Mouse (Mus musculus) cerebral cortex, adult 2 months (tissue): Measurements from ENCODE around the gene Praf2.

Experiments
- WGBS: fragments of 180-500 bp; shearing (Covaris S2); methylation state at CpG from one replicate; pipeline ENCODE4 v1.1.7; 2018; 5-methylcytosine and 5-hydroxymethylcytosine counted together

The Praf2 gene

DNA sequence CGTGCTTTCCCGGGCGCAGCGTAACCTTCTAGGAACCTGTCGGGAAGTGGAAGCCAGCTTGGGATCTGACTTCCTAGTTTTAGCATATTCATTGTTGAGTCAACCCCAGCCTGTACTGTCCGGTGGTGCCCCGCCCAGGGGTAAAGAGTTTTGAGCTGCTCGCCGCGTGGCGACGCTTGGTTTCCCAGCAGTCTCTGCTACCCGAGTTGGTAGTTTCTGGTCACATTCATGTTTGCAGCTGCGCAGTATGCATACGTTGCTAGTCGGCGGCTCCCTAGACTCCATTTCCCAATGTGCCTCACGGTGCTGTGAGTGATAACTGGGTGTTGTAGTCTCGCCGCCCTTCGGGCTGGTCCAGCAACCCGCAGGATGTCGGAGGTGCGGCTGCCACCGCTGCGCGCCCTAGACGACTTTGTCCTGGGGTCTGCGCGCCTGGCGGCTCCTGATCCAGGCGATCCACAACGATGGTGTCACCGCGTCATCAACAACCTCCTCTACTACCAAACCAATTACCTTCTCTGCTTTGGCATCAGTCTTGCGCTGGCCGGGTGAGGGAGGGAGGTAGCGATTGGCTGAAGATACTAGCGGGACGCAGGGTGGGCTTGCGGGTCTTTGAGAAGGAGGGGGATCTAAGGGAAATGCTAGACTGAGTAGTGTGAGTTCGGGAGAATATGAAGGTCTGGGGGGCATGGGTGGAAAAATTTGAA lies at the start of gene Praf2:
Praf2 (plus strand) TSS at position 225 of the 707 bp plus-strand sequence.
- WGBS, result 3% methylated on average over 42 of the region's 42 CpGs

GRCm38 (mm10) chrX:7678986-7679385 lies 49.3 kb upstream of the Praf2 start:
- 21% methylated on average over 3 of the region's 3 CpGs for WGBS

DNA sequence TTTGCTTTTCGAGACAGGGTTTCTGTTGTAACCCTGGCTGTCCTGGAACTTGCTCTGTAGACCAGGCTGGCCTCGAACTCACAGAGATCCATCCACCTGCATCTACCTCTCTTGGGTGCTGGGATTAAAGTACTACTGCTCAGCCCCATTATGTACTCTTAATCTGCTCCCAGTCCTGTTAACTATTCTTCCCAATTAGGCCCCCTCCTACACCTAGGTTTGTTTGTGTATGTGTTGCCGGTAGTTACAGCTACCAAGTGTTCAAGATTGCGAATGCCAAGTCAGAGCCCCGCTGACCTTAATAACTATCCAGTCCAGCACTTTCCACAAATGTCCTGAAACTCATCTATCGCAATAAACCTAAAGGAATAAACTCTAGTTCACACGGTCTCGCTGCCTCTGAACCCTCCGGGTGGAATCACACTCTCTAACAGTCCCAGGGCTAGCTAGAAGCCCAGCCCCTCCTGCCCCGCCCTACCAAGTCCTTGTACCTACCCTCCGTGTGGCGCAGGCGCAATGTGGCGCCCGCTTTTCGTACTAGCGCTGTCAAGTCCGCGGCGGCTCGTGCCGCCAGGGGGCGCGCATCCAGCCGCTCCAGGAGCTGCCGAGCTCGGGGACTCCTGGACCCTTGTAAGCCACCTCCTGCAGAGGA lies 48.7 kb upstream of the Praf2 start:
- WGBS, result 6% methylated on average over 27 of the region's 27 CpGs

- WGBS, result 13% methylated on average over 12 of the region's 12 CpGs
These were observed 48.2 kb upstream of the Praf2 start for GRCm38 (mm10) chrX:7680057-7680412.

- 52% methylated on average over 14 of the region's 14 CpGs for WGBS
These were observed 47.4 kb upstream of the Praf2 start, which contains the start of gene Magix for GRCm38 (mm10) chrX:7680864-7681263. Gene Magix, minus strand, starts transcription at chrX:7681251.

DNA sequence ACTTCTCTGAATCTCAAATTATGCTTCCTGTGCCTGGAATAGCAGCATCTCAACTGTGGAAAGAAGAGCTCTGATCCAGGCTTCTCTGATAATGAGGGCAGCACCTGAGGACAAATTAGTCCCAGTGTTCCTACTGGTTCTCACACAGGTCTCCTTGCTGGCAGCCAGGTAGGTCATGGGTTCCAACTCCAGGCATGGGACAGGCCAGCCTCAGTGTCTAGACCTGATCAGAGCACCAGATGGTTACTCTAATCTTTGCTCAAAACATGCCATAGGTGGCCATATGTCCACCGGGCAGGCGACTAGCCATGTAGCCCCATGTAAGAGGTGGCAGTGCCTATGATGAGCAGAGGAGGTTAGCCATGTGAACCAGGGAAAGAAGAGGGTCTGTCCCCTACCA lies 39.9 kb upstream of the Praf2 start:
- 96% methylated on average over 2 of the region's 2 CpGs for WGBS

DNA sequence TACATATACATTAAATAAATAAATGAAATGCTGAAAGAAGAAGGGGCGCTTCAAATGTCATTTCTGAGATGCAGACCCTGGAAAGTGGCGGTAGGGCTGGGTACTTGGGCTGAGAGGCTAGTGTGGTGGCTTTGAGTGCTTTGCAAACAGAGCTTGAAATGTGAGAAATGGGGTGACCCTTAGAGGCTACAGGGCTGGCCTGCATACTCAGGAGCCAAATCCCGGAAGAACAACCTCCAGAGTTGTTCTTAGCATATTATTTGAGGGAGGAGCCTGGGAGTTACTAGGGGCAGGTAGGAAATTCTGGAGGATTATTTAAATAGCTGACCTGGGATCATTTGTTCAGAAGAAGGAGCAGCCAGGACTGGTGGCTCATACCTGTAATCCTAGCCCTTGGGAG lies 37.8 kb upstream of the Praf2 start:
- 81% methylated on average over 3 of the region's 3 CpGs for WGBS

- WGBS, result 26% methylated on average over 4 of the region's 4 CpGs
These were observed 35.4 kb upstream of the Praf2 start for GRCm38 (mm10) chrX:7692862-7693261.

DNA sequence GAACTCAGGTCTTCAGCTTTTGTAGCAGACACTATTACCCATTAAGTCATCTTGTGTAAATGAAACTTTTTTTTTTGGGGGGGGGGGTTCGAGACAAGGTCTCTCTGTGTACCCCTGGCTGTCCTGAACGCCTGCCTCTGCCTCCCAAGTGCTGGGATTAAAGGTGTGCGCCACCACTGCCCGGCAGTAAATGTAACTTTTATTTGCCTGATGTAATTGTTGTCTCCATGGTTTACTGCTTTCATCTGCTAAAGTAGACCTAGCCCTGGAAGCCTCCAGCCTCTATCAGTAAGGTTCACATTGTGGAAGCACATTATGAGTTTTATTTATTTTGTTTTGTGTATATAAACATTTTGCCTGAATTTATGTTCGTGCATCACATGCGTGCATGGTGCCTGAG lies 31.7 kb upstream of the Praf2 start:
- WGBS, result 37% methylated on average over 6 of the region's 6 CpGs

DNA sequence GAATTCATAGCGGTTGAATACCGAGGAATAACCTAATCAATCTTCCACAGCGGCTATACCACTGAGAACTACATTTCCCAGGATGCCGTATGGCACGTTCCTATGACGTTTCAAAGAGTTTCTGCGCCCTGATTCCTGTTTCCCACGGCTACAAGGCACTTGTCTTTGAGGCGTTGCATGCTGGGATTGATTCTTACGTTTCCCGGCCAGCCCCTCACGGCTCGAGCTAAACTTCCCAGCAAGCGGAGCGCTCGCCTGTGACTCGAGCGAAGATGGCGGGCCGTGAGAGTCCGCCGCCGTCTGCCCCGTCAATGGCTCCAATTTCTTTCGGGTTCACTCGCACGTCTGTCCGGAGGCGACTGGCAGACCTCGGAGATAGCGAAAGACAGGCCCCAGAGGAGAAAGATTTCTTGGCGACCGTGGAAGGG lies 31.3 kb upstream of the Praf2 start, which contains the start of gene Gpkow:
Gpkow (plus strand) TSS at position 178 of the 428 bp plus-strand sequence.
- 4% methylated on average over 33 of the region's 33 CpGs for WGBS

DNA sequence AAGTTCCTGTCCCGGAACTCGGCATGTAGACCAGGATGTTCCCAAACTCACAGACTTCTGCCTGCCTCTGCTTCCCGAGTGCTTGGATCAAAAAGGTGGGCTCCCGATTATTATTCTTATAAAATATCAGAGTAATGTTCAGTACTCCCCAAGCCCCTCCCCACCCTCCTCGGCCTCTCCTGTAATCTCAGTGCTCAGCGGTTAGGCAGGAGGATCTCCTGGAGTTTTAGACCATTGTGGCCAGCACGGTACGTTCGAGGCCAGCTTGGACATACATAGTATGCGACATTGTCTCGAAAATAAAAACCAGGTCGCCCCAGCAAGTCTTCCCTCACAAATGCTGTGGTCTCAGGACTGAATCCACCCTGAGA lies 14.5 kb upstream of the Praf2 start:
- WGBS, result 21% methylated on average over 6 of the region's 12 CpGs

GRCm38 (mm10) chrX:7714135-7714899 lies 13.9 kb upstream of the Praf2 start, which contains the start of gene Wdr45:
Gene Wdr45, plus strand, starts transcription at chrX:7714333.
- WGBS, result 10% methylated on average over 45 of the region's 60 CpGs

- WGBS, result 36% methylated on average over 1 of the region's 1 CpGs
These were observed 12.2 kb upstream of the Praf2 start for GRCm38 (mm10) chrX:7716058-7716457.

GRCm38 (mm10) chrX:7721514-7722281 lies 6.5 kb upstream of the Praf2 start, which contains the start of gene Gm45208:
Gene Gm45208, plus strand, starts transcription at chrX:7722245.
- 9% methylated on average over 22 of the region's 22 CpGs for WGBS

DNA sequence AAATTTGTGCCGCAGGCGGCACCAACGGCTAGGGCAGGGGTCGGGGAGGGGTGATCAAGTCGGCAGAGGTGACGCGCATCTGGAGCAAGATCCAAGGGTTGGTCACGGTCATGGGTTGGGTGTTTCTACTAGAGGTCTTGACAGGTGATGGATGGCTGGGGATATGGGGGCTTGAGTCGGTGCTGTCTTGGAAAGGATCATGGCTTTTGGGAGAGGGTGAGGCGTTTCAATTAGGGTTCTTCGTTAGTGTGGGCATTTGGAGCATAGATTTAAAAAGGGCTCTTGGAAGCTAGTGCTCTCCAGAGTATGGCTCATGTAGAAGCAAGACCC lies 6.0 kb upstream of the Praf2 start:
- 7% methylated on average over 11 of the region's 11 CpGs for WGBS

DNA sequence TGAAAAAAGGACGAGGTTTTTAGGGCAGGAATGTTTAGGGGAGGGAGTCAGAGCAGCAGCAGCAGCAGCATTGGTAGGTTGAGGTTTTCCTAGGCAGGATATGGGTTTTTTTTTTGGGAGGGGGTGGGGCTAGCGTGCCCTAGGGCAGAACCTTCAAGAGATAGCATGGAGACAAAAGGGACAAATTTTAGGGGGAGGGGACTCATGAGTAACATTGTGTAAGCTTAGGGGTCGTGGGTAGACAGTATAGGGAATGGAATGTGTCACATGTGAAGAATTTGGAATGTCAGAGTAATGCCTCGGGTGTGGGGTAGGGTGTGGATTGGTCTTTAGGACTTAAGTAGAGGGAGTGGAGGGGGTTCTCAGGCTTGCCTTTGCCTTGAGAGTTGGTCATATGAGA lies 5.5 kb upstream of the Praf2 start:
- WGBS, result 14% methylated on average over 4 of the region's 4 CpGs

DNA sequence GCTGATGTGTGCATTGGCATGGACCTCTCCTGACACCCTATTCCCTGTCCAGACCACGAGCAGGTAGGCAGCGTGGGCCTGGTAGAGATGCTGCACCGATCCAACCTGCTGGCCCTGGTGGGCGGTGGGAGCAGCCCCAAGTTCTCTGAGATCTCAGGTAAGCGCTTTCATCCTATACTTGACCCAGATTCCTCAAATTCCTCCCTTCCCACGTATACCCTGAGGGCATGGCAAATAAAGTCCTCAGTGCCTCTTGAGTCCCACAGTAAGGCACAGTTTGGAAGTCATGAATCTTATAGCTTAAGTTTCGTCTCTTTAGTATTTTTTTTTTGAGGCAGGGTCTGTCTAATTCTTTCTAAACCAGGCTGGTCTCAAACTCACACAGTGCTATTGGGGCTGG lies 4.1 kb upstream of the Praf2 start:
- 88% methylated on average over 7 of the region's 7 CpGs for WGBS

- WGBS, result 94% methylated on average over 11 of the region's 12 CpGs
These were observed 2.4 kb upstream of the Praf2 start for GRCm38 (mm10) chrX:7725841-7726240.

- WGBS, result 84% methylated on average over 13 of the region's 13 CpGs
These were observed 1.1 kb upstream of the Praf2 start for GRCm38 (mm10) chrX:7727176-7727575.

DNA sequence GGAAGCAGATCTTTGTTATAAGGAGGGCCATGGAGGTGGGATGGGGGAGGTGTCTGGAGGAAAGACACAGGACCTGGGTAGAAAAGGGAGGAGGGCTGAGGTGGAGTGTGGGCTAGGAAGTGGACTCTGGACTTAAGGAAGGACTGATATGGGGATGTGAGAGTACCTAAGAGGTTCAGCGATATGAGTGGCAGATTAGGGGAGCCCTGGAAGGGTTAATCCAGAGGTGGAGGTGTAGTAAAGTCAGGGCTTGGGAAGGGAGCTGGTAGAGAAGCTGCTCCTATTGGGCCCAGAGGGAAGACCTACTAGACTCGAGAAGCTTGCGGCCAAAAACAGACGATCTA lies 655 bp downstream of the Praf2 start:
- WGBS, result 19% methylated on average over 4 of the region's 4 CpGs

GRCm38 (mm10) chrX:7733571-7734156 lies 5.4 kb downstream of the Praf2 start:
- WGBS, result 57% methylated on average over 14 of the region's 26 CpGs
